Mouse (Mus musculus) retina, postnatal 1 day (tissue): ENCODE measurements around the gene Nars2.

Experiments
- DNase-seq: peaks from one replicate; pipeline ENCODE4 v3.0.0-alpha.2; 2012

Nars2 gene

DNA sequence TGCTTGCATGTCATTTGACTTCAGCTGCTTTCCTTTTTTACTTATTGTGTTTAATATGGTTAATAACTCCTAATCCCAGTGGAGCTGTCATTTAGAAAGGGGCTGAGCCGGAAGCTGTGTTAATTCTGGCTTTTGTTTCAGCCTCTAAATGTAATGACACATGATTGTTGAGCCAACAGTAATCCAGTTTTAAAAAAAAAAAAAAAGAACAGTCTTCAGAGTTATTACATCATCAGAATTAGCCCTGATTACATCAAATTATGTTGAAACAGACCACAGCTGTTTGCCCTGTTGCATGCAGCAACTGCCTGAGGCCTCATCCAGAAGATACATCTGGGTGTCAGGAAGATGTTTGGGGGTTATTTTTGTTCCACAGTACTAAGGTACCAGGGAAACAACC, 123.7 kb downstream of the Nars2 start:
- DNase-seq: peak; percentile 65

- DNase-seq: no peak
These were observed 125.7 kb downstream of the Nars2 start for GRCm38 (mm10) chr7:97076977-97077376.

GRCm38 (mm10) chr7:97078685-97079084, 127.4 kb downstream of the Nars2 start:
- DNase-seq: no peak

- peak; percentile 79 for DNase-seq
These were observed 127.8 kb downstream of the Nars2 start for GRCm38 (mm10) chr7:97079145-97079544.

- no peak for DNase-seq
These were observed 128.5 kb downstream of the Nars2 start for GRCm38 (mm10) chr7:97079651-97080365.

DNA sequence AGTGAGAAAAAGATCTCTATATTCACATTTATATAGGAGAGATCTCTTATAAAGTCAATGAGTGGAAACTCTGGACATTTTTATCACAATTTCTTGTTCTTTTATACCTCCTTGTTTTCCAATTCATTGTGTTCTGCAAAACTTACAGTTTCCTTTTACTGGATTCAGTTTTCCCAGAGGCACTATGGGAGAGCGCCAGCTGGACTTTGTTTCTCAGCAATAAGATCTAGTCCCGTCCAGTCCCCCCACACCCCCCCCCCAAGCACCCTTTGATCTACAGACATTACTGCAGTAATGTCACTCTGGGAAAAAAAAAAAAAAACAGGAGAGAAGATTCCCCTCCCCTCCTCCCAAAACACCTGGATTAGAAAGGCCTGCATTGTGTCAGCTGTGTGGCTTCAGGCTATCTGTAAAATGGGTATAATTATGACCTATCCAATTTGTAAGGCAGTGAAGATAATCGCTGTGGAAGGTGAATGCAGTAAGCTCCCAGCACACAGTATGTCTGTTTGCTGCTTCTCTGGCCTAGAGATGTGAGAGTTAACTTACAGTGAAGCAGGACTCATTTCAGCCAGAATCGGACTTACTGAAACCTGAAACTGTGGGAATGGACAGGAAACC, 129.4 kb downstream of the Nars2 start:
- DNase-seq: no peak

DNA sequence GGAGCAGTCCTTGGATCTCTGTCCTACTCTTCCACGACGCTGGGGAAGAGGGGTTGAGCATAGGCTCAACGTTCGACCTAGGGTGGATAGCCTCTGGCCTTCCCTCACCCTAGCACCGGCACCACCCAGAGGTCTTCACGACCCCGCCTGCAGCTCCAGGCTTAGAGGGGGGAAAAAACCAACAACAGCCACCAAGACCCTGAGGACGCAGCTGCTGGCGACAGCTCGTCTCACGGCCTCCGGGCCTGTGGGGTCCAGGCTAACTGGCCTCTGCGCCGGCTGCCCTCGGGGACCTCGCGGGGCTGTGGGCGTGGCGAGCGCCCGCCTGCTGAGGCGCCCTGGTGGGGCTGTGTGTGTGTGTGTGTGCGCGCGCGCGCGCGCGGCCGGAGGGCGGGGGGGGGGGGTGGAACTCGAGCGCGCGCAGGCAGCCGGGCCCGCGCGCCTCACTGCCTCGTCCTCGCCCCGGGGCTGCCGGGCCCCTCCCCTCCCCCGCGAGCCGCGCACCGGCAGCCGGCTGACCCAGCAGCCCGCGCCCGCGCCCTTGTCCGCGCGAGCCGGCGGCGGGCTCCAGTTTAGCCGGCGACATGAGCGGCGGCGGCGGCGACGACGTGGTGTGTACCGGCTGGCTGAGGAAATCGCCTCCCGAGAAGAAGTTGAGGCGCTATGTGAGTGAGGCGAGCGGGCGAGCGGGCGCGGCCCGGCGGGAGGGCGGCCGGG, 130.1 kb downstream of the Nars2 start, which contains the start of gene Gab2:
Gab2 (plus strand) TSS at position 345 of the 717 bp plus-strand sequence.
- DNase-seq: peak; percentile 89

GRCm38 (mm10) chr7:97081959-97082218, 130.6 kb downstream of the Nars2 start:
- DNase-seq: no peak

DNA sequence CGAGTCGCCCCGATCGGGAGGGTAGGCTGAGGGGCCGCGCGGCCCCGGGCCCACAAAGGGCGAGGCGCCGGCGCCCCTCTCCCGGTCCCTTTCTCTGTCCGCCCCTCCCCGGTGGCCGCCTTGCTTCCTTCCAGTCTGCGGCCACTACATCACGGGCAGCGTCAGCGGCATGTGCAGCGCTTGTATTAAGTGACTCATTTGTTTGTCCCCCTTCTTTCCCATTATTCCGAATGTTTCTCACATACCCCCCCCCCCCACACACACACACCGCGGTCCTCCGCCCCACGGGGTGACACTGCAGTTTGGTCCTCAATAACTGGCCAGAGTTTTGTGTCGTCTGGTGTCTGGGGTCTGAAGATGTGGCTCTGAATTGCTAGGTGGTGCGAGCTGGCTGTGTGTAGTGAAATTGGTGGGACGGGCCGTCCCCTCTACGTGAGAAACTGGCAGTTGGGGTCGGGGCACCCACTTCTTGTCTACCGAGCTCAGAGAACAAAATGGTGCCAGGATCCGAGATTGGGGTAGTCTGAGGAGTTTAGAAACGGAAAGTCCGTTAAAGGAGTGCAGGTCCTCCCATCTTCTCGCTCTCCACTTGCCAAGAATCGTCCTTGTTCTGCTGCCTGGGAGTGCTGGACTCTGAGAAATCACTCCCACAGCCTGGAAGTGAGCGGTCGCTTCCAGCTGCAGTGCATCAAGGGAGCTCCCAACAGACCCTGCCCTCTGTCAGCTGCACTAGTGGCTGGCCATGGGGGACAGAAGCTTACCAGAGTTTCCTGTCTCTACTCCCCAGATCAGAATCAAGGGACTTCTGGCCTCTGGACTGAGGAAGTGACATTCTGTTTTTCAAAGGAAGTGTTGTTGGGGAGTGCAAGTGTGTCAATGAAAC, 131.2 kb downstream of the Nars2 start:
- peak; percentile 70 for DNase-seq

DNA sequence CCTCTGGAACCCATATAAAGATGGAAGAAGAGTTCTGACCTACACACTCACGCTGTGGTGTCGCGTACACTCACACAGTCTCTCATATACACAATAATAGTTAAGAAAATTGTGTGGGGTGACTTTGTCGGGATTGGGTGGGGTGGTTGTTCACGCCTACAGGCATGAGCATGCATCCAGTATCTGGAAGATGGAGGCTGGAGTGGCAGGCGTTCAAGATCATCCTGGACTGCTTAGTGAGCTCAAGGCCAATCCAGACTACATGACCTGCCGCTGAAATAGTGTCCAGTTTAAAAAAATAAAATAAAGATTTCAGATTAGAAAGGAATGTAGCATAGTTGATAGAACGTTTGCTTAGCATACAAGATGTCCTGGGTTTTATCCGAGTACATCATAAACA, 132.3 kb downstream of the Nars2 start:
- no peak for DNase-seq

DNA sequence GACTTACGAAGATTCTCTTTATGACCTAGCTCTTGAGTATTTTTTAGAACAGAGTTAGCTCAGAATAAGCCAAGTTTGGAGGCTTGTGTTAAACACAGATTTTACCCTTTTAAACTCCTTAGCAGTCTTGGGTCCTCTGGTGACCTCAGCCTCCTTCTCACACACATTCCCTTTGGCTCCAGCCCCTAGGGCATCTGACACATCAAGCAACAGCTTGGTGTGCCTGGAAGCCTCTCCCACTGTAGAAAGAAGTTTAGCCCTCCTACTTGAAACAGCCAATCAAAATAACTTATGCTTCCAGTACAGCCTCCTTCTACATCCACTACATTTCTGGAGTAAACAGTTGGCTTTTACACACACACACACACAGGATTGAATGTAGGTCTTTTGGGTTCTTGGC, 132.9 kb downstream of the Nars2 start:
- DNase-seq: no peak

DNA sequence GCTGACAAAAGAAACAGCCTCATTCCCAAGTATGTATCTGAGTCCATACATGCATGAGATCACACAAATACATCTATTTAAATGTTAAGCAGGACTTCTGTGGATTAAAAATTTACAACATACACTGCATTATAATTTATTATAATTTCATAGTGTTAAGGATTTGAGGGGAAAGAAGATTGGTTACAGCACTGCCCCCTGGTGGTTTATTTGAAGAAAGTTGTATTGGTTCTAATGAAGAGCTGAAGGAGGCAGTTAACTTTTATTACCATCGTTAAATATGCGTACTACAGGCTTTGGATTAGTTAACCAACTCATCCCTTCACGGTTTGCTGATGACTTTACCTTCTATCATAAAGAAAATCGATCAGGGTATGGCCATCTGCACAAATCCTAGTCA, 134.0 kb downstream of the Nars2 start:
- DNase-seq: peak; percentile 64

GRCm38 (mm10) chr7:97094241-97094640, 142.9 kb downstream of the Nars2 start:
- no peak for DNase-seq

DNA sequence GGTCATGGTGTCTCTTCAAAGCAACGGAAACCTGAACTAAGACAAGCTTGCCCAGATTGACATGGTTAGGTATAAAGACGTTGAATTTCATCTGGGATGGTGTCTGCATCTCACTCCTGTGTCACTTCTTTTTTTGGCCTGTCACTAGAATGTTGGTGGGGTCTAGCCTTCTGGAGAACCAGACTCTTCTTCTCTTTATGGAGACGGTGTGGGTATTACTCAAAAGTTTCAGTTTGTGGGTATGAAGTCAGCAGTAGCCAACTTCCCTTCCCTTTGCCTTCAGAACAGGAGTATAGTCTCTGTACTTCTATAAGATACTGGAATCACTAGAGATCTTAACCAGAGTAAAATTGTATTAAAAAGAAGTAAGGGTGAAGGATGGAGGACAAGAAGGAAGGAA, 156.8 kb downstream of the Nars2 start:
- DNase-seq: no peak
